Mouse (Mus musculus) adipocyte (in vitro differentiated cells): ENCODE results near the gene Xaf1.
"Not testable (repeated sequence)": the region's sequence is repeated elsewhere in the genome, so short reads cannot be mapped to it uniquely, and the experiment has no call there.

ENCODE experiments used
- DNase-seq: peaks from one replicate; pipeline ENCODE4 v3.0.0-alpha.2; 2016; ENCODE audit warnings: low spot score

The Xaf1 gene

DNA sequence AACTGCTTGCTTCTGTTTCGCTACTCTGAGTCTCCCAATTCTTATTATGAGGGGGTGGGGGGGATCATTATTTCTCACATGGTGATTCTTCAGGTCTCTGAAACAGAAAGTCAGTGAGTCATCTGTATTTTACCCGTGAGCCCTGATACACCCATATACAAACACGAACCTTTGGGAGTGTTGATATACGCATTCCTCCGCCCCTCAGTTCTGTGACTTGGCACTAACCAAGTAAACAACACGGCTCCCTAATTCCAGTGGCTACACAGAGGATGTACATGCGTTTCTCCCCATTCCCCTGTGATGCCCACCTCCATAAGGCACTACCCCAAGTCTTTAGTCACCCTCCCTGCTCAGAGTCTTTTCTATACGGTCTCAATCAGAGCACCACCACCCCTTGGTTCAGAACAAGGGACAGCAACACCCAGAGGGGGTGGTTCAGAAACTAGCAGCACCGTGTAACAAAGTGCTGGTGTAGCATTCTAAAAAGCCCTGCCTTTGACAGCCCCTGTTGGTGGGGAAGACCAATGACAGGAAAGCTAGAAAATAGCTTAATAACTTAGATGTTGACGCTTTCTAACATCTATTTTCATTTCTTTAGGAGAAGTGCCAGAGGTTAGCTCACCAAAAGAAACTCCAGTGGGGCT, 10.0 kb downstream of the Xaf1 start:
- no peak for DNase-seq

DNA sequence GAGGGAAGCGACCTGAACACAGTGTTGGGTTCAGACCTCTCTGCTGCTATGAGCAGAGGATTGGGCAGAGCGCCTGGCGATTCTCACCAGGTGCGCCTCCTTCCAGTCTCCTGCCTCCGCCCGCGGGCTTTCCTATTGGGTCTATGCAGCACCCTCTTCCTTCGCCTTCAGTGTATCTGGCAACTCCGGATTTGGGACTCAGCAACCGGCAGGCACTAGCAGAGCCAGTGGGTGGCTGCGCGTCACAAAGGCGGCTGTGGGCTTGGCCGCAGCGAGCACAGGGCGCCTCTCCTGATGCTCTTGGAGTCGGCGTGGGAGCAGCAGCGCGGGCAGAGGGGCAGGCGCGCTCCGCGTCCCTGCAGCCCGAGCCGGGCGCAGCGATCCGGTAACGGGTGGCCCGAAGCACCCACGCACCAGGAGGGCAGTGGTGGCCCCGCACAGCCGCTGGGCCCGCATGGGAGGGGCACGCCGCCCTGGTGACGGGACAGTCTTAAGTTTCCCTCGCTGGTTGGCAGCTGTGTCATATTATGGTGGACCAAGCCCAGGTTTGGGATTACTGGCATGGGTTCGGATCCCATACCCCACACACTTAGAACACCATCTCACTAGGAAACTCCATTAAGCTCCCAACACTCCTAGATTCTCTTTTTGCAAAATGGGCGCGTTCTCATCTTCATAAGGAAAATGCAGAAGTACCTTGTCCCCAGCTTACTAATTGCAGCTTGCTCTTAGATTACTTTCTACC, 12.9 kb downstream of the Xaf1 start, which contains the start of gene Fbxo39:
Gene Fbxo39, plus strand, starts transcription at position 294 of the 745 bp plus-strand sequence.
- no peak for DNase-seq

DNA sequence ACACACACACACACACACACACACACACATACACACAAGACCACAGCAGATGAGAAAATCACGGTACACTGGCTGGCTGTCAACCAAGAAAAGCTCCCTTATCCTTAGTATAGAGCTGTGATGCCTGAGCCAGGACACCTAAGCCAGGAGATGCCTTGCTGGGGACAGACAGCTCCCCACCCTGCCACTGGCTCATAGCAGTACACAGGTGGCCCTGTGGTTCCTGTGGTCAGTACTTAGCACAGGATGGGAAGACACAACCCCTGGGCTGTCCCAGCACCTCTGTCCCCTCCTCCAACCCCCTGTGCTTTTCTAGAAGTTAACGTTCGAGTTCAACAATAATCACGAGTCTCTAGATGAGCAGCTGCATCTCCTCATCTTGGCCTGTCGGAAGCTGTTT, 16.6 kb downstream of the Xaf1 start:
- no peak for DNase-seq

GRCm38 (mm10) chr11:72324431-72324830, 23.0 kb downstream of the Xaf1 start:
- DNase-seq, result peak; percentile 9

GRCm38 (mm10) chr11:72325701-72326100, 24.3 kb downstream of the Xaf1 start:
- DNase-seq, result no peak

- no peak for DNase-seq
Measured at GRCm38 (mm10) chr11:72332951-72333667, 31.7 kb downstream of the Xaf1 start.

GRCm38 (mm10) chr11:72334653-72335052, 33.2 kb downstream of the Xaf1 start:
- DNase-seq, result no peak

- DNase-seq, result no peak
Measured at GRCm38 (mm10) chr11:72336726-72337125, 35.3 kb downstream of the Xaf1 start.

- no peak for DNase-seq
Measured at GRCm38 (mm10) chr11:72338437-72338871, 37.0 kb downstream of the Xaf1 start.

DNA sequence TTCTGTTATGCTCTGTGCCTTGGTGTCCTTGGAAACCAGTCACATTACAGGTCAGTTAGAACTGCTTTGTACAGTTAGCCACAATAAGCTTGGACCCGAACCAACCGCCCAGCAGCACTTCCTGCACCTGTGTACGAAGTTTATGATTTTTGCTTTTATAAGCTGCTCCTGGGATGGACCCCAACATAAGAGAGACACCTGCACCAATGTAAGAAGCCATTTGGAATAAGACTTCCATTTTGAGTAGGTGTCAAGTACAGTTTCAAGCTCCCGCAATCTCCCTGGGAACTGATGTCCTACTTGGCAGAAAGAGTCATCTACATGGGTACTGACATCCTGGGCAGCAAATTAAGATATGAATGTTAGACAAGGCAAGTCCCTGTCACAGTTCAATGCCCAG, 38.3 kb downstream of the Xaf1 start:
- no peak for DNase-seq

DNA sequence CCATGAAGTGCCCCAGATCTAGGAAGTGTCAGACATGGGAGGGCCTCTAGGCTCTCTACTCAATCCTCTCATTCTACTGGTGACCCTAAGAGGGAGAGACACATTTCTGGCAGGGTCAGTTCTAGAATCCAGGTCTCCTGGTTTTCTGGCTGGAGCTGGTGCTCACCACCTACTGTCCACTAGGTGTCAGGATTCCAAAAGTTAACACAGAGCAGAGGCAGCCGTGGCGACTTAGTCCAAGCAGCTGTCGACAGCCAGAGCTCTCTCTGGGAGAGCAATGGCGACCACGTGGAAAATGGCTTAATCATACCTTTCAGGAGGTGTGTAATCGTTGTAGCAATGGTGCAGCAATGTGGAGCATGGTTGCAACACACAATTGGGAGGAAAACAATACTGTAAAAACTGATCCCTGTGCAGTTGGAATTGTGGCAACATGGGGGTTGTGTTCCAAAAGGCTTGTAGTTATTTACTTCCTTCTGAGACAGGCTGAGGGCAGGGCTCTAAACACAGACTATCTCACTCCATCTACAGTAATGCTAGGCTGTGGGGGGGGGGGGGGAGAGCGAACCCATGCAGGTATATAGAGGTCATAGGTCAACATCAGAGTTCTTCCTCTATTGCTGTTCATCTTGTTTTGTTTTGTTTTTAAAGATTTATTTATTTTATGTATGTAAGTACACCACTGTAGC, 41.3 kb downstream of the Xaf1 start:
- peak; percentile 82 for DNase-seq

GRCm38 (mm10) chr11:72343238-72343625, 41.8 kb downstream of the Xaf1 start:
- not testable (repeated sequence) for DNase-seq

DNA sequence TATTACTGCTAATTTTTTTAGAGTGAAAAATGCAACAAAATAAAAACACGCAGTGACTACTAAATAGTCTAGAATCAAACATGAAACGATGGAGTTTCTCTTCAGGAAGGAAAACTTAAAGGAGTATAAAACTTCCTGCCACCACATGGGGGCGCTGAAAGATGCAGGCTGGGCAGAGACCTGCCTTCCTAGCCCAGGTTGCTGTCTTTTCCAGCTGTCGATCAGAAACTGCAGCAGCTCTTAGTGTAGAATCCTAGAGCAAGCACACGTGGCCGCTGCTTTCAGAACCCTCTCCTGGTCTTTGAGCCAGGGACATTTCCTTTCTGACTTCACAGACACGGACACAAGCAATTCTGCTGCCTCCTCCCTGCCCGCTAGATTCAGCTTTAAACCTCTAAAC, 42.5 kb downstream of the Xaf1 start:
- peak; percentile 24 for DNase-seq

- no peak for DNase-seq
Measured at GRCm38 (mm10) chr11:72344486-72344885, 43.1 kb downstream of the Xaf1 start.

- DNase-seq, result no peak
Measured at GRCm38 (mm10) chr11:72348563-72348962, 47.1 kb downstream of the Xaf1 start.

- no peak for DNase-seq
Measured at GRCm38 (mm10) chr11:72349016-72349415, 47.6 kb downstream of the Xaf1 start.

DNA sequence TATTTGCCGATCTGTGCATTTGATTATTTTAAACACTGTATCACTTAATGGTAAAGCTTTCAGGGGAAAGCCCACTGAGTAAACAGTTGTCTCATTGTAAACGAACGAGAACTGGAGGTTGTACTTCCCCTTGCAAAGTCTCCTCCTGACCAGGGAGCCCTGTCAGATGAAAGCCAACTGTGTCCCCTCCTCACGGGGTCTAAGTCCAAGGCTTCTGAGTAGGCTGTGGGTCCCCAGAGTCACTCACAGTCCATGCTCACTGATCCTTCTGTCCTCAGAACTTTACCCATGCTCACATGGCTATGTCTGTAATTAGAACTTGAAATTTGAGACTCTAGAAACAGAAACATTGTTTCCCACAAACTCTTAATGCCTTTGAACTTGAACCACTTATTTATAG, 48.2 kb downstream of the Xaf1 start:
- DNase-seq, result no peak

DNA sequence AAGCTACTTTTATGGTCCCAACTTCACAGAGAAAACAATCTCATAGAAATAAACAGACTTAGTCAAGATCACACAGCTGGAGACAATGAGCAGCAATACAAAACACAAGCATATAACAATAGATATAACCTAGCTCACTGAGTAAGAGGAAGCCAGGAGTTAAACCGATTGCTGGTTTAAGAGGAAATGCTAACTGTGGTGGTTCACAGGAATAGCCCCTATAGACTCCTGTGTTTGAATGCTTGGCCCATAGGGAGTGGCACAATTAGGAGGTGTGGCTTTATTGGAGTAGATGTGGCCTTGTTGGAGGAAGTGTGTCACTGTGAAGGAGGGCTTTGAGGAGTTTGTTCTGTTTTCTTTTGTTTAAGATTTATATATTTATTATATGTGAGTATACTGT, 50.8 kb downstream of the Xaf1 start:
- no peak for DNase-seq

GRCm38 (mm10) chr11:72353186-72353585, 51.8 kb downstream of the Xaf1 start:
- no peak for DNase-seq

DNA sequence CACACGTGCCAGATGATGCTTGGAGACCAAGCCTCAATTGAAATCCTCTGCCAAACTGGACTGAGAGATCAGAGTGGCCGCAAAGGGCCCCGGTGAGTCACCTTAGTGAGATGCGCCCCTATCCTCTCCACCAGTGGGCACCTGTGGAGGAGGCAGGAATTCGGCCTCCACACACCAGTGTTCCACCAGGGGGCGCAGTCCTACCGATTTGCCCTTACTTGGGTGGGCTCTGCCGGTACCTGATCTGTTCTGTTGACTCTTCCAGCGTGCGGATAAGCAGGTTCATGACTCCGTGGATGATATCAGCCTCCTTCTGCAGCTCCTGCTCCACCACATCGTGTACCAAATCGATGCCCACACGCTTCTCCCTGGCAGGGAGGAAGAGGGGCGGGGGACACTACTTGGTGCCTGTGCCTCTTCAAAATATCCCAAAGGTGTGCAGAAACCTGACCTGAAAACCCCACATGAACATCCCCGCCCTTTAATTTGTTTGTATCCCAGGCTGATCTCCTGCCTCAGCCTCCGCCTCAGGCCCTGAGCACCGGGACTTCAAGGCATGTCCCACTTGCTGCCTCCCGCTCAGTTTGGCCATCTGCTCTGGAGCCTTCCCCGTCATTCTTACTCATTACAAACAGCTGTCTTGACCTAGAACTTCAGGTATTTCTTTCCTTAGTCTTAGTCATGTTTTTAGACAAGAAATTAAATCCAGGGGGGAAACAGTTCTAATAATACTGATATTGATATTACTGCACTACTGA, 53.7 kb downstream of the Xaf1 start:
- DNase-seq, result peak; percentile 13
